Mouse (Mus musculus) adrenal gland, postnatal 25 days (tissue): Measurements from ENCODE around the gene Bmyc. TPM values are rescaled to one million over a fixed set of nuclear protein-coding genes. Genes with fewer than 3 reads are reported as not detected.
"Not testable (repeated sequence)": the region's sequence is repeated elsewhere in the genome, so short reads cannot be mapped to it uniquely, and the experiment has no call there.

Source experiments
- DNase-seq: peaks from one replicate; pipeline ENCODE4 v3.0.0; 2021; ENCODE audit warnings: mixed read lengths
- total RNA-seq: library from RNA; stranded (reverse); gene quantifications from 2 replicates; pipeline ENCODE4 v1.2.3, GENCODE M21; 2021

Bmyc gene
- total RNA-seq, 1 experiment from 2014 or later: 47.9 TPM

DNA sequence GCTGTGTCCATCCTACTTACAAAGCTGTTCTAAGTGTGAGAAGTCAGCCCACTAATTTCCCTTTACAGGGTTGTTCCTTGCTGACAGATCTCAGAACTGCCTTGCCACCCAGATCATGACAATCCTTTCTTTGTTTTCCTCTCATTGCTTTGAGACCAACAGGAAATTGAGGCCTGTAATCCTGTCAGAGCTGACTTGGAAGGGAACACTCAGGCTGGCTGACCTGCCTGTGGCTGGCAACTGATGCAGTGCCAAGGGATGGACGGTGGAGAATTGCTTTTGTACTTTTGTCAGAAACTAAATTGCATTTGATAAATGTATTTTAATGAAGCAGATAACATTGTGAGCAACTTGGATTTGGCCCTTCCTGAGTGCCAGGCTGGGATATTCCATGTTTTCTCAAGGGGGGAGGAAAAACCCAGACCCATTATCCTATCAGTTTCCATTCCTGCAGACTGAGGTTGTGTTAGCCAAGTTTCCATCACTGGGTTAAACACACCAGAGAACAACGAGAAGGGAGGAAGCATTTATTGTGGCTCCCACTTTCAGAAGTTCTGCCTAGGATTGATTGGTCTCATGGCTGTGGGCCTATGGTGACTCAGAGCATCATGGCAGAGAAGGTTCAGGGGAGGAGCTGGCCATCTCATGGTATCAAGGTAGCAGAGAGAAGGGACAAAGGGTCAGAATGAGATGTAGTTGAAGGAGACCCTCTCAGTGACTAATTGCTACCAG, 26.8 kb downstream of the Bmyc start:
- no peak for DNase-seq

DNA sequence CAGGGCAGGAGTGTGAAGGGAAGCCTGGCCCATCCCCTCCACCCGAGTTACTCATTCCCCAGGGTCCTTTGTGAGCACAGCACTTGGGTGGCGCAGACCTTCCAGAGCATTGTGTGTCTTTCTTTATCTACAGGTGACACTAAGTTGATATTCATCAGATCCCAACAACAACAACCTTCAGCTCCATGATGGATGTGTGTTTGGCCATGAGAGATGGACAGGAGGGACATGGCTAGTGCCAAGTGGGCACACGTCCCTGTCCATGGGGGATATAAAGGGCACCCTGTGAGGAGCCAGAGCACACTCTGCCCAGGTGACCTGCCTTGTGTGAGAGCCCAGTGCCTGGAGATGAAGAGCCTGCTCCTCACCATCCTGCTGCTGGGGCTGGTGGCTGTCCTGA, 30.2 kb downstream of the Bmyc start, which contains the start of gene Obp2b:
Gene Obp2b, plus strand, starts transcription at position 301 of the 400 bp plus-strand sequence.
- DNase-seq: not testable (repeated sequence)

DNA sequence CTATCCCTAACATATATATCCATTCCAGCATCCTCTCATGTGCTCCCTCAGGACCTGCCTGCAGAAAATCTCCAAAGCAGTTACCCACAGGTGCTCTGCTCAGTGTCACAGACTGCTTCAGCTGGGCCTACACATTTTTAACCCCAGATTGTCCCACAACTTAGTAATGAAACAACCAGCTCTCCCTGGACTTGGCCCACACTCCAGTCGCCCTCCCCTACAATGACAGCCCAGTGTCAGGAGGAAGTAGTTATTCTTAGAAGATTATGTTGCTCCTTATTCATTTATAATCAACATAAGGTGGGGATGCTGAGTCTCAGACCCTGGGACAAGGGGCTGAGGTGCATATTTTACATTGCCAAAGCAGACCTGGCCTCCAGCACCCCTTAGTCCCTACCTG, 35.1 kb downstream of the Bmyc start:
- DNase-seq: no peak

DNA sequence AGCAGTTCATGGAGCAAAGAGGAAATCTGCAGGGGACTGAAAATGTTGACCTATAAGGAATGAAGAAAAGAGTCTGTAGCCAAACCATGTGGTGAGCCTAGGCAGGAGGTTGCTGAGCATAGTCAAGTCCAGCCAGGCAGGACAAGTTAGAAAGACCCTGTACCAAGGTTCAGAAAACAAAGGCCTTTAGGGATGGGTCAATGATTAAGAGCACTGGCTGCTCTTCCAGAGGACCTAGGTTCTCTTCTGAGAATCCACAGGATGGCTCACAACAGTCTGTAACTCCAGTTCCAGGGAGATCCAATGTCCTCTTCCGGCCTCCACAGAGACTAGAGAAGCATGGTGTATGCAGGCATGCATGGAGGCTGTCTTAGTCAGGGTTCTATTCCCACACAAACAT, 47.7 kb downstream of the Bmyc start:
- DNase-seq: no peak

Other genes with a start within 250 kb of the Bmyc start
- not detected in 2 replicates for gene Clic3, start 249.9 kb upstream of the Bmyc start, total RNA-seq
- 32.6 and 41.0 TPM in 2 replicates for gene Paxx, start 245.6 kb upstream of the Bmyc start, total RNA-seq
- gene Ptgds, start 236.7 kb upstream of the Bmyc start, total RNA-seq: 3.6 and 3.8 TPM in 2 replicates
- gene Lcn12, start 212.8 kb upstream of the Bmyc start, total RNA-seq: not detected in 2 replicates
- gene Fbxw5, start 206.0 kb upstream of the Bmyc start, total RNA-seq: 99.9 and 103 TPM in 2 replicates
- 1.7 and 3.3 TPM in 2 replicates for gene C8g, start 205.0 kb upstream of the Bmyc start, total RNA-seq
- 29.2 and 30.2 TPM in 2 replicates for gene Traf2, start 159.8 kb upstream of the Bmyc start, total RNA-seq
- 270 and 317 TPM in 2 replicates for gene Edf1, start 148.9 kb upstream of the Bmyc start, total RNA-seq
- 4.6 and 17.3 TPM in 2 replicates for gene Mamdc4, start 131.9 kb upstream of the Bmyc start, total RNA-seq
- 42.8 and 60.5 TPM in 2 replicates for gene Phpt1, start 131.5 kb upstream of the Bmyc start, total RNA-seq
- gene Ajm1, start 125.0 kb upstream of the Bmyc start, total RNA-seq: 1.6 and 2.6 TPM in 2 replicates
- 108 and 118 TPM in 2 replicates for gene Rabl6, start 98.2 kb upstream of the Bmyc start, total RNA-seq
- not detected in 2 replicates for gene Ccdc183, start 89.1 kb upstream of the Bmyc start, total RNA-seq
- 28.8 and 36.9 TPM in 2 replicates for gene Tmem141, start 84.7 kb upstream of the Bmyc start, total RNA-seq
- 2.6 and 2.7 TPM in 2 replicates for gene Fcna, start 78.7 kb upstream of the Bmyc start, total RNA-seq
- not detected in 2 replicates for gene Lcn8, start 53.6 kb upstream of the Bmyc start, total RNA-seq
- not detected in 2 replicates for gene Lcn5, start 48.8 kb upstream of the Bmyc start, total RNA-seq
- not detected in 2 replicates for gene Lcn6, start 30.0 kb upstream of the Bmyc start, total RNA-seq
- not detected in 2 replicates for gene Lcn10, start 24.0 kb upstream of the Bmyc start, total RNA-seq
- 0.61 TPM in 1 of 2 replicates, not detected in the other for gene Obp2a, start 6.7 kb upstream of the Bmyc start, total RNA-seq
- gene Obp2b, start 30.3 kb downstream of the Bmyc start, total RNA-seq: not detected in 2 replicates
- not detected in 2 replicates for gene Lcn3, start 58.8 kb downstream of the Bmyc start, total RNA-seq
- gene Lcn11, start 70.3 kb downstream of the Bmyc start, total RNA-seq: not detected in 2 replicates
- not detected in 2 replicates for gene Gm13539, start 75.5 kb downstream of the Bmyc start, total RNA-seq
- gene Glt6d1, start 109.1 kb downstream of the Bmyc start, total RNA-seq: not detected in 2 replicates
- gene Lcn9, start 116.4 kb downstream of the Bmyc start, total RNA-seq: not detected in 2 replicates
- gene Sohlh1, start 140.5 kb downstream of the Bmyc start, total RNA-seq: not detected in 2 replicates
- gene Kcnt1, start 157.0 kb downstream of the Bmyc start, total RNA-seq: 2.7 and 5.2 TPM in 2 replicates